Mouse (Mus musculus) MEL (cell line): ENCODE results near the gene Tepsin. TPM values are rescaled to one million over a fixed set of nuclear protein-coding genes. Genes with fewer than 3 reads are reported as not detected.

Source experiments
- DNase-seq: peaks from one replicate; pipeline ENCODE4 v3.0.0; 2011; ENCODE audit warnings: low read depth, low spot score
- H3K27ac ChIP-seq: 2 replicates; pipeline ENCODE4 v1.5.1; 2012; ENCODE audit warnings: low read depth, mild to moderate bottlenecking, control low read depth, low read length, moderate library complexity; ENCODE audit not compliant: control insufficient read depth
- H3K27me3 ChIP-seq, 2 experiments: fragments of 150-350 bp in 1 of 2; sonication (generic) in 1 of 2; 2 replicates each; pipeline ENCODE4 v1.6.1; 2012; ENCODE audit warnings: low read length in 2 of 2, mild to moderate bottlenecking in 2 of 2, improper control_type of control experiment in 1 of 2, moderate library complexity in 1 of 2; ENCODE audit not compliant: insufficient read depth in 2 of 2, control insufficient read depth in 1 of 2
- H3K36me3 ChIP-seq, 2 experiments: 2 replicates each; pipeline ENCODE4 v1.6.1; 2012 to 2014; ENCODE audit warnings: low read length in 2 of 2, improper control_type of control experiment in 1 of 2, inconsistent platforms in 1 of 2, mild to moderate bottlenecking in 1 of 2; ENCODE audit not compliant: insufficient read depth in 2 of 2, control insufficient read depth in 1 of 2
- H3K4me1 ChIP-seq, 2 experiments: fragments of 150-350 bp in 1 of 2; sonication (generic) in 1 of 2; 2 replicates each; pipeline ENCODE4 v1.6.1; 2012; ENCODE audit warnings: low read length in 2 of 2, improper control_type of control experiment in 1 of 2, mild to moderate bottlenecking in 1 of 2; ENCODE audit not compliant: insufficient read depth in 2 of 2, control insufficient read depth in 1 of 2
- H3K4me3 ChIP-seq, 2 experiments: fragments of 150-350 bp in 1 of 2; sonication (generic) in 1 of 2; 2 replicates each; pipeline ENCODE4 v1.5.1; 2012; ENCODE audit warnings: low read depth in 2 of 2, low read length in 2 of 2, mild to moderate bottlenecking in 2 of 2, moderate library complexity in 2 of 2, control low read depth in 1 of 2, improper control_type of control experiment in 1 of 2; ENCODE audit not compliant: control insufficient read depth in 1 of 2, insufficient read depth in 1 of 2
- H3K79me2 ChIP-seq: 2 replicates; pipeline ENCODE4 v1.6.1; 2012; ENCODE audit warnings: mild to moderate bottlenecking, low read length, moderate library complexity; ENCODE audit not compliant: control insufficient read depth, poor library complexity, insufficient read depth
- H3K9ac ChIP-seq: 2 replicates; pipeline ENCODE4 v1.6.1; 2012; ENCODE audit warnings: low read depth, mild to moderate bottlenecking, control low read depth, low read length, moderate library complexity; ENCODE audit not compliant: control insufficient read depth, poor library complexity, severe bottlenecking
- H3K9me3 ChIP-seq: fragments of 150-350 bp; sonication (generic); replicated peaks from 2 replicates; pipeline ENCODE4 v1.6.1; 2012; ENCODE audit warnings: mild to moderate bottlenecking, low read length, improper control_type of control experiment, moderate library complexity; ENCODE audit not compliant: insufficient read depth
- ELF1 ChIP-seq: IDR thresholded peaks from 2 replicates; pipeline ENCODE4 v1.6.1; 2014; ENCODE audit warnings: low read depth, mild to moderate bottlenecking, inconsistent platforms, low read length, improper control_type of control experiment, moderate library complexity
- NELFE ChIP-seq: IDR thresholded peaks from 2 replicates; pipeline ENCODE4 v1.6.1; 2011; ENCODE audit warnings: low read depth, low read length, improper control_type of control experiment
- SMC3 ChIP-seq: IDR thresholded peaks from 2 replicates; pipeline ENCODE4 v1.6.1; 2011; ENCODE audit warnings: low read depth, low read length, improper control_type of control experiment
- USF1 ChIP-seq: IDR thresholded peaks from 2 replicates; pipeline ENCODE4 v1.6.1; 2014; ENCODE audit warnings: low read depth, mild to moderate bottlenecking, inconsistent platforms, low read length, improper control_type of control experiment, moderate library complexity
- polyA plus RNA-seq, 2 experiments: library from polyadenylated mRNA; stranded (reverse) in 1 of 2; unstranded in 1 of 2; fragments of >175 nt in 1 of 2; fragments of >200 nt in 1 of 2; gene quantifications; 2 replicates each; pipeline versions ENCODE4 v1.2.1 to v1.2.4; 2012; ENCODE audit warnings: low replicate concordance in 2 of 2, low read depth in 1 of 2; ENCODE audit not compliant: insufficient read length in 2 of 2, insufficient read depth in 1 of 2, missing spikeins in 1 of 2
- total RNA-seq: library from RNA; depleted of rRNA; stranded (reverse); fragments of 300-350 nt; gene quantifications from 2 replicates; pipeline ENCODE4 v1.2.3, GENCODE M21; 2012; rRNA removed

The Tepsin gene
- total and polyA plus RNA-seq, 3 experiments: 14.3 to 16.6 TPM; not detected in 1

- no peaks in the 10 kb centered on the region for H3K9me3 ChIP-seq
- TF ChIP-seq SMC3: no peak
- TF ChIP-seq NELFE: no peak
- TF ChIP-seq ELF1: no peak
- peak; percentile 37 for TF ChIP-seq USF1
- TF ChIP-seq, all 39 proteins: peak for 1
- H3K9ac ChIP-seq: no peak overlapping the region
- H3K4me1 ChIP-seq: no peaks in the 10 kb centered on the region
- DNase-seq: no peak
- no peak overlapping the region for H3K27ac ChIP-seq
- H3K36me3 ChIP-seq: no peaks in the 10 kb centered on the region
- no peaks in the 10 kb centered on the region; a peak in 1 of 4 replicates for H3K27me3 ChIP-seq
- H3K4me3 ChIP-seq: no peak overlapping the region
- no peaks in the 10 kb centered on the region for H3K79me2 ChIP-seq
These were observed 57.1 kb downstream of the Tepsin start for GRCm38 (mm10) chr11:120041191-120042123.

Other genes with a start within 250 kb of the Tepsin start
- 73.8 and 76.7 TPM in 2 replicates for gene Chmp6, start 185.3 kb downstream of the Tepsin start, total RNA-seq
- 10 to 100 TPM in 1 of 2 experiments, not detected in 1; 58.3 TPM for gene Chmp6, start 185.3 kb downstream of the Tepsin start, polyA plus RNA-seq
- 31.3 and 32.8 TPM in 2 replicates for gene Baiap2, start 156.0 kb downstream of the Tepsin start, total RNA-seq
- 10 to 100 TPM in 1 of 2 experiments, not detected in 1; 27.5 TPM for gene Baiap2, start 156.0 kb downstream of the Tepsin start, polyA plus RNA-seq
- 0.04 TPM in 1 of 2 replicates, not detected in the other for gene Aatk, start 51.6 kb downstream of the Tepsin start, total RNA-seq
- gene Aatk, start 51.6 kb downstream of the Tepsin start, polyA plus RNA-seq: not detected
- 17.6 and 21.6 TPM in 2 replicates for gene Cep131, start 11.9 kb downstream of the Tepsin start, total RNA-seq
- gene Cep131, start 11.9 kb downstream of the Tepsin start, polyA plus RNA-seq: 10 to 100 TPM in 1 of 2 experiments, not detected in 1; 26.6 TPM
- 99.2 and 120 TPM in 2 replicates for gene Ndufaf8, start 197 bp upstream of the Tepsin start, total RNA-seq
- 10 to 100 TPM in 1 of 2 experiments, not detected in 1; 77.6 TPM for gene Ndufaf8, start 197 bp upstream of the Tepsin start, polyA plus RNA-seq
- 71.3 and 78.2 TPM in 2 replicates for gene Slc38a10, start 52.6 kb upstream of the Tepsin start, total RNA-seq
- gene Slc38a10, start 52.6 kb upstream of the Tepsin start, polyA plus RNA-seq: 10 to 100 TPM in 1 of 2 experiments, not detected in 1; 80.7 TPM
- gene Bahcc1, start 134.2 kb upstream of the Tepsin start, total RNA-seq: 0.03 and 0.04 TPM in 2 replicates
- under 1 TPM in 1 of 2 experiments, not detected in 1; 0.26 TPM for gene Bahcc1, start 134.2 kb upstream of the Tepsin start, polyA plus RNA-seq
- 1,328 and 1,871 TPM in 2 replicates for gene Actg1, start 249.8 kb upstream of the Tepsin start, total RNA-seq
- gene Actg1, start 249.8 kb upstream of the Tepsin start, polyA plus RNA-seq: 1,000 to 10,000 TPM in 1 of 2 experiments, 100 to 1,000 TPM in 1; 899 to 1,784 TPM